Mouse (Mus musculus) intestine, postnatal 0 days (tissue): ENCODE results near the gene Prdx1. TPM values are rescaled to one million over a fixed set of nuclear protein-coding genes. Genes with fewer than 3 reads are reported as not detected.

Experiments used
- ATAC-seq: fragments of 200-750 bp; cut with Nextera tagmentation; 2 replicates; pipeline ENCODE4 v1.8.0; 2017; ENCODE audit warnings: mild to moderate bottlenecking, moderate TSS enrichment, moderate library complexity
- H3K27ac ChIP-seq: fragments of 300-500 bp; sonication (generic); 2 replicates; pipeline ENCODE4 v1.5.1; 2014; ENCODE audit warnings: mild to moderate bottlenecking, low read depth, low read length, moderate library complexity
- H3K27me3 ChIP-seq: fragments of 300-500 bp; sonication (generic); replicated peaks from 2 replicates; pipeline ENCODE4 v1.6.1; 2014; ENCODE audit warnings: low read length, mixed read lengths; ENCODE audit not compliant: control insufficient read depth, insufficient read depth
- H3K36me3 ChIP-seq: fragments of 300-500 bp; sonication (generic); 2 replicates; pipeline ENCODE4 v1.6.1; 2014; ENCODE audit warnings: mild to moderate bottlenecking, moderate library complexity; ENCODE audit not compliant: control insufficient read depth, insufficient read depth
- H3K4me1 ChIP-seq: fragments of 300-500 bp; sonication (generic); replicated peaks from 2 replicates; pipeline ENCODE4 v1.6.1; 2014; ENCODE audit warnings: antibody characterized with exemption, low read length, mixed read lengths; ENCODE audit not compliant: control insufficient read depth, insufficient read depth
- H3K4me2 ChIP-seq: fragments of 300-500 bp; sonication (generic); replicated peaks from 2 replicates; pipeline ENCODE4 v1.6.1; 2014; ENCODE audit warnings: low read depth, mild to moderate bottlenecking, moderate library complexity
- H3K4me3 ChIP-seq: fragments of 300-500 bp; sonication (generic); 2 replicates; pipeline ENCODE4 v1.5.1; 2014; ENCODE audit warnings: low read depth, low read length
- H3K9ac ChIP-seq: fragments of 300-500 bp; sonication (generic); 2 replicates; pipeline ENCODE4 v1.6.1; 2014; ENCODE audit warnings: mild to moderate bottlenecking, low read depth, low read length
- H3K9me3 ChIP-seq: fragments of 300-500 bp; sonication (generic); 2 replicates; pipeline ENCODE4 v1.6.1; 2016; ENCODE audit warnings: mixed run types; ENCODE audit not compliant: control insufficient read depth
- CTCF ChIP-seq: sonication (generic); IDR thresholded peaks from 2 replicates; pipeline ENCODE4 v1.5.1; 2016; ENCODE audit warnings: low read depth, mild to moderate bottlenecking, control low read depth, antibody characterized with exemption, moderate library complexity
- WGBS: fragments of 180-500 bp; shearing (Covaris S2); extraction: QIAGEN DNeasy Blood & Tissue Kit; methylation state at CpG from one replicate; pipeline ENCODE4 v1.1.7; 2014; 5-methylcytosine and 5-hydroxymethylcytosine counted together
- polyA plus RNA-seq: library from polyadenylated mRNA; unstranded; fragments of >200 nt; fragmentation: Nextera tagmentation; extraction: Ambion mirVana; gene quantifications from 2 replicates; pipeline ENCODE4 v1.2.1, GENCODE M21; 2015

Prdx1 gene
- polyA plus RNA-seq, 1 experiment from 2014 or later = 1,265 TPM

DNA sequence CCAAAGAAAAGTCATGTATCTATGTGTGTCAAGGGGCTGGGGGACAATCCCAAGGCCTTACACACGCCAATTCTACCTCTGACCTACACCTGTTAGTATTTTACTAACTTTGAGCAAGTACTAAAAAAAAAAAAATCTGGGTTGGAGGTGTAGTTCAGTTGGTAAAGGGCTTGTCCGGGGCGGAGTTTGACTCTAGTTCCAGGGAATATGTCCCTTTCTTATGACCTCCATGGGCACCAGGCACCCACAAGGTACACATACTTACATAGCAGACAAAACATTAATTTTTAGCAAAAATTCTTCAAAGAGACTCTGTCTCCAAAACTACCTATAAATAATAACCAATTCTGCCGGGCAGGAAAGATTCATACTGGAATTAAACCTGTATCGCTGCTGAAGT lies 35.0 kb upstream of the Prdx1 start:
- Histone ChIP-seq H3K9ac (peak overlapping the region; percentile 95), H3K9me3 (no peaks in the 10 kb centered on the region), H3K27me3 (no peaks in the 10 kb centered on the region), H3K36me3 (peaks cover 8% of the 10 kb centered on the region), H3K27ac (peak overlapping the region; percentile 95), H3K4me3 (peak overlapping the region; percentile 85), H3K4me1 (peaks cover 9% of the 10 kb centered on the region), H3K4me2 (peak overlapping the region; percentile 74)
- no peak for ATAC-seq
- WGBS = 16% methylated on average over 5 of the region's 5 CpGs
- TF ChIP-seq CTCF = no peak

DNA sequence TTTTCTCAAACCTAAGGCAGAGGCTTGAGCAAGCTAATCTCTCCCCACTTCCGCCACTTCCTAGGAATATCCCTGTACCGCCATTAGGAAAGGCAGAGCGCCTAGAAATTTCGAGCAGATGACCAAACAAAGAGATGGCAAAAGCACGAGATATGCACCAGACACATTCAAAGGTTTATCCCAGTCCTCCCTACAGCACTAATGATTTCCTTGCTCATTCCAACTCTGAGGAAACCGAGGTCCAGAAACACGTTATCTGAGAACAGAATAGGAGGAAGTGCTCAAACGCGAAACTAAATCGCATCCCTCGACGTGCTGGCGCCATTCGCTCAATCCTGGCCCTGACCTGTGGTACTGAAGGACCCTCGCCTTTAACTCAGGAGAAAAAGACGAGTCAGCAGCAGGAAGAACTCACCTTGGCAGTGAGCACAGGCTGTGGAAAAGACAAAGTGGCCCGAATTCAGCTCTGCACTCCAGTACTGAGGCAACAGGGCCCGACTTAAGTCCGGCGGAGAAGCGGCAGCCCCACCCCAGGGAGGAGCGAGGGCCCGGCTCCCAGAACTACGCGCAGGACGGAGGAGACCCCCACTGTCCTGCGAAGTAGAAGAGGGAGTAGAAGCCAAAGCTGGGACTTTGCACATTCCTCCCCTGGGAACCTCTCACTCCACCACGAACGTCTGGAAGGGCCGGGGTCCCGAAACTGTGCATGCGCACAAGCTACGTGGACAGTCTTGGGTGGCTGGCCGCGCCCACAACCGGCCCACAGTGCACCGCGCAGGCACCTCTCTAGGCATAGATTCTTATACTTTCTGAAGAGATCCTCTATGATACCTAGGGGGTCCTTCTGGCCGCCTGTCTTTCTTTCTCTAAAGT lies 34.2 kb upstream of the Prdx1 start, which contains the start of gene Akr1a1:
Gene Akr1a1 (minus strand): TSS at position 757 of the 873 bp plus-strand sequence.
- H3K4me2 ChIP-seq = peak within 1 kb of the TSS; percentile 74
- H3K4me1 ChIP-seq = peaks cover 9% of the 10 kb centered on the region
- no peaks in the 10 kb centered on the region for H3K9me3 ChIP-seq
- no peak; the same call in 1 of the 2 replicates for TF ChIP-seq CTCF
- H3K4me3 ChIP-seq = peak within 1 kb of the TSS; percentile 85
- peak; percentile 89 for ATAC-seq
- WGBS = 0% methylated on average over 39 of the region's 39 CpGs
- peak within 1 kb of the TSS; percentile 95 for H3K27ac ChIP-seq
- H3K27me3 ChIP-seq = no peaks in the 10 kb centered on the region
- H3K9ac ChIP-seq = peak within 1 kb of the TSS; percentile 95
- 0 out of 2 replicates have a peak, but pooled peaks cover 4% of the 10 kb centered on the region for H3K36me3 ChIP-seq

DNA sequence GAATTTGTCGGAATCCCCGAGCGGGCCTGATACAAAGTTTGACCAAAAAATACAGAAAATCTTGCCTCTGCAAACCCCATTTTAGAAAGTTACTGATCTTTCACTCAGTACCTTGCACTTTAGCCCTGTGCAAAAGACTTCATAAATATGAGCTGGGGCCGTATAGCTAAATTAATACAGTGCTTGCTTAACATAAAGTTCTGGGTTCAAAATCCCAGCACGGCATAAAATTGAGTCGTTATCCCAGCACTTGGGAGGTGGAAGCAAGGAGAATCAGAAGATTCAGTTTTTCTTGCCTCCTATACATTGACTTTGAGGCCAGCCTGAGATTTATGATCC lies 33.6 kb upstream of the Prdx1 start:
- H3K4me1 ChIP-seq = peaks cover 9% of the 10 kb centered on the region
- peak overlapping the region; percentile 95; the same call in 1 of the 2 replicates for H3K9ac ChIP-seq
- WGBS = 5% methylated on average over 6 of the region's 6 CpGs
- H3K36me3 ChIP-seq = 0 out of 2 replicates have a peak, but pooled peaks cover 4% of the 10 kb centered on the region
- ATAC-seq = peak; percentile 26; the same call in 1 of the 2 replicates
- no peaks in the 10 kb centered on the region for H3K27me3 ChIP-seq
- H3K9me3 ChIP-seq = no peaks in the 10 kb centered on the region
- H3K27ac ChIP-seq = peak overlapping the region; percentile 95
- TF ChIP-seq CTCF = no peak; the same call in 1 of the 2 replicates
- H3K4me2 ChIP-seq = peak overlapping the region; percentile 74
- H3K4me3 ChIP-seq = peak overlapping the region; percentile 85

DNA sequence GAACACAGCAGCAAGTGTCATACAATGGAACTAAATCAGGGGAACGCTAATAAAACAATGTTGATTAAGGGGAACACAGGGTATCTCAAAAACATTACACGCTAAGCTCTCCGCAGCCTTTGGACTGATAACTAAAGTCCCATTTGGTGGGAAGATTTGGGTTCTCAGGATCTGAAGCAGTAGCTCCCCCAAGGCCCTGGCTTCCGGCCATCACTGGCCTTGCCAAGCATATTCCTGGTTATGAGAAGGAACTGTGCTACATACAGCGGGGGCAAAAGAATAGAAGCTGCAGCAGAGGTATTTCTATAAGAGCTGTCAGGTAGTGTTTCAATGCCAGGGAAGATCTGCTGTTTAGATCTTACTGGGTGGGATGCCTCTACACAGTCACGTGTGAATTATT lies 32.1 kb upstream of the Prdx1 start:
- H3K9ac ChIP-seq = no peak overlapping the region
- WGBS = 84% methylated on average over 6 of the region's 6 CpGs
- H3K27me3 ChIP-seq = no peaks in the 10 kb centered on the region
- no peak for TF ChIP-seq CTCF
- H3K4me2 ChIP-seq = no peak overlapping the region
- no peaks in the 10 kb centered on the region for H3K9me3 ChIP-seq
- no peak overlapping the region for H3K27ac ChIP-seq
- no peak for ATAC-seq
- 0 out of 2 replicates have a peak, but pooled peaks cover 4% of the 10 kb centered on the region for H3K36me3 ChIP-seq
- peaks cover 9% of the 10 kb centered on the region for H3K4me1 ChIP-seq
- H3K4me3 ChIP-seq = no peak overlapping the region

DNA sequence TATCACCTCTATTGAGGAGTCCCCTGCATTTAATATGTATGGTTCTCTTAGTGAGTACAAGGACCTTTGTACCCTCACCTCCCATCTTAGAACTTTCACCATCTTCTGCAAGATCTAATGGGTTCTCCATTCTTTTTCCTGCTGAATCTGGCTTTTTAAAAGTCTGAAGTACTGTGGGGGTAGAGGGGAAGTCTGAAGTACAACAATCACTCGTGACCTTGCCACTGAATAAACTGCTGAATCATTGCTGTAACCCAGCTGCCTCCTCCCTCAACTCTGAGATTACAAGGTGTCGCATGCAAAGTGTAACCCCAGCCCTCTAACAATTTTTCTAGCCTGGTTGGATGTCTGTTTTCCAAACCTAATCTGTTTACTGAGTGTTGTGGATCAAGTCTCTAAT lies 30.2 kb upstream of the Prdx1 start:
- WGBS = 22% methylated on average over 2 of the region's 2 CpGs
- no peaks in the 10 kb centered on the region for H3K27me3 ChIP-seq
- ATAC-seq = peak; percentile 41
- no peaks in the 10 kb centered on the region for H3K36me3 ChIP-seq
- H3K4me1 ChIP-seq = peaks cover 14% of the 10 kb centered on the region
- H3K4me2 ChIP-seq = no peak overlapping the region
- no peak overlapping the region for H3K4me3 ChIP-seq
- H3K27ac ChIP-seq = peak overlapping the region; percentile 41; the same call in 1 of the 2 replicates
- no peak for TF ChIP-seq CTCF
- H3K9ac ChIP-seq = no peak overlapping the region
- no peaks in the 10 kb centered on the region for H3K9me3 ChIP-seq

DNA sequence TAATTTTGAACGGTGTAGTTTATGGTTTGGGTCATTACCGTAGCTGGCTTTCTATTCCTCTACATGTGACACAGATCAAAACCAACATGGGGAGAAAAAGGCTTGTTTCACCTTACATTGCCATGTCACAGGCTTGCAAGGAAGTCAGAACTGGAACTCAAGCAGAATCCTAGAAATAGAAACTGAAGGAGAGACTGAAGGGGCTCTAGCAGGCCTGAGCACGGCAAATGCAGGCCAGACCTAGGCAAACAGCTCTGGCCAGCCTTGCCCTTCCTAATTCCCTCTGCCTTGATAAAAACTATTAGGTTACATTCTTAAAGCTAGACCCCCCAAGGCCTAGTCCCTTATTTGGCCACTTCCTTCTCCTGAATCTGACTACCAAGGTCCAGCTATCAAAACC lies 29.7 kb upstream of the Prdx1 start:
- WGBS = 73% methylated on average over 3 of the region's 3 CpGs
- no peak for TF ChIP-seq CTCF
- ATAC-seq = no peak

More for the DNA sequence above, 29.7 kb upstream of the Prdx1 start:
- no peaks in the 10 kb centered on the region for H3K27me3 ChIP-seq
- no peak overlapping the region for H3K4me3 ChIP-seq
- H3K27ac ChIP-seq = peak overlapping the region; percentile 41
- no peak overlapping the region for H3K4me2 ChIP-seq
- no peak overlapping the region for H3K9ac ChIP-seq
- H3K4me1 ChIP-seq = peaks cover 10% of the 10 kb centered on the region; the same call in 1 of the 2 replicates
- H3K9me3 ChIP-seq = no peaks in the 10 kb centered on the region
- H3K36me3 ChIP-seq = no peaks in the 10 kb centered on the region
